Mouse (Mus musculus): Measurements from ENCODE around the gene Wnt11.
A peak's percentile ranks its signal among the peaks of the same experiment; 100 is the strongest.

Wnt11 gene

GRCm38 (mm10) chr7:98867053-98867793 lies 32.3 kb downstream of the Wnt11 start:
- no peak for DNase-seq (ENCODE audit: low read depth)

DNA sequence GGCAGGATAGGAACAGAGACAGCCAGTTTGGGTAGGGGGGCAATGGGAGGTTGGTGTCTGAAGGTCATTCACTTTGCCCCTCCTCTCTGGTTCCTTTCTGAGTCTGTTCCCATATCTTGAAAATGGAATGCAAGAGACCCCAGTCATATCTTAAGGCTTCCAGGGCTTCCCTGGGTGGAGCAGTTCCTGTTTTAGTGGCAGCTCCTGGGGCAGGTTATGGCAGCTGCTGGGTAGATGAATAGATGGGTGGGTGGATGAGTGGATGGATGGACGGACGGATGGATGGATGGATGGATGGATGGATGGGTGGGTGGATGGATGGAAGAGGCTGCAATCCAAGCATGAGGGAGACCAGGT lies 32.9 kb downstream of the Wnt11 start:
- no peak for DNase-seq (ENCODE audit: low read depth)

DNA sequence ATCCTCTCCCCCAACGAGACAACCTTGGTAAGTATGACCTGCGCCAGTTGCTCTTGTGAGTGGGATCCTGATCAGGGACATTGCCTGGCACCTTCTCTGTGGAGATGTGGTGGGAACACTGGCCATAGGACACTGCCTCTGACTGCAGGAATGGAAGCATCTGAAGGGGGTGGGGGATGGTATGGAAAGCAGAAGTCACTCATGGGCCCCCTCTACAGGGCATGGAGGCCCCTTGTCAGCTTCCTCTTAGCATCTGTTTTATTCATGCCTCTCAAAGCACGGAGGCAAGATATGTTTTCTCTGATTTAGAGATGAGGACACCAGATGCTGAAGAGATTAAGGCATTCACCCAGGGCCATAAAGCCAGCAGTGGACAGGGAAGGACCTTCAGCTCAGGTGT lies 34.2 kb downstream of the Wnt11 start:
- no peak for DNase-seq (ENCODE audit: low read depth)

- DNase-seq (ENCODE audit: low read depth) = no peak
These were observed 35.9 kb downstream of the Wnt11 start for GRCm38 (mm10) chr7:98870791-98871190.

GRCm38 (mm10) chr7:98871882-98872281 lies 37.0 kb downstream of the Wnt11 start:
- DNase-seq (ENCODE audit: low read depth) = no peak

GRCm38 (mm10) chr7:98873316-98873715 lies 38.4 kb downstream of the Wnt11 start:
- DNase-seq (ENCODE audit: low read depth) = no peak

DNA sequence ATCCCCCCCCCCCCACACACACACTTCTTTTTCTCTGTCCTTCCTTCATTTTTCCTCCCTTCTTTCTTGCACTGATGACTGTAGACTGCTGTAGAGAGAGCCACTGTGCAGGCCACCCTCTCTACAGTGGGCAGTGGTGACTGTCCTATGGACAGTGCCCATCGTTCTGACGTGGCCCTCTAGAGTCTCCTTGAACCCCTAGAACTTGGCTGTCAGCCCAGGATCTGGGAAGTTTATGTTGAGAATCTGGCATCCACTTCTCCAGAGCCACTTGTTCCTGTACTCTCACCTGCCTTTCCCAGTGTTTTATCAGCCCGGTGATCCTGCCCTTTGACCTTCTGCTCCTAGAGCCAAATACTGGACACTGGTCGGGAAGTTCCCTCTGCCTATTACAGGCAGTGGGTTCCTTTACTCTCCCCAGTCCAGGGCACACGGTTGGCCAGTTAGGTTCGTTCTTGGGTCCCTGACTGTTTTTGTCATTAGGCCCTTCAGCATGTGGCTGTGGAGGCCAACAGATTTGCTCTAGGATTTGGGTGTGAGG lies 39.6 kb downstream of the Wnt11 start:
- no peak for DNase-seq (ENCODE audit: low read depth)

GRCm38 (mm10) chr7:98875390-98875990 lies 40.6 kb downstream of the Wnt11 start:
- no peak for DNase-seq (ENCODE audit: low read depth)

DNA sequence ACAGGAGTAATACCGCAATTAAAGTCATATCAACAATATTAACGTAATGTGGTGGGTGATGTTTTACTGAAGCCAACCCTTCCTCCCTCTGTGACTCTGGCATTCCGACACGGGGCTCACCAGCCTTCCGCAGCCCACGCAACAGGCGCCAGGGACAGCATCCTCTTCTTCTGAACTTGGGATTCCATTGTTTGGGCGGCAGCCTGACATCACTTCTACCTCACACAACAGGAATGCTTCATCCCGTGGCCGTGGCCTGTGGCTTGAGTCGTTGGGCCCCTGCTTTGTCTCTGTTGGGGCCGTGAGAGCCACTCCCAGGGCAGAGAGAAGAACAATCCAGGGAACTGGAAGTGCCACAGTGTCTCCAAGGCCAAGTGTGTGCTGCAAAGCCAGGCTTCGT lies 41.2 kb downstream of the Wnt11 start:
- DNase-seq (ENCODE audit: low read depth) = no peak

GRCm38 (mm10) chr7:98879176-98879575 lies 44.3 kb downstream of the Wnt11 start:
- DNase-seq (ENCODE audit: low read depth) = no peak

DNA sequence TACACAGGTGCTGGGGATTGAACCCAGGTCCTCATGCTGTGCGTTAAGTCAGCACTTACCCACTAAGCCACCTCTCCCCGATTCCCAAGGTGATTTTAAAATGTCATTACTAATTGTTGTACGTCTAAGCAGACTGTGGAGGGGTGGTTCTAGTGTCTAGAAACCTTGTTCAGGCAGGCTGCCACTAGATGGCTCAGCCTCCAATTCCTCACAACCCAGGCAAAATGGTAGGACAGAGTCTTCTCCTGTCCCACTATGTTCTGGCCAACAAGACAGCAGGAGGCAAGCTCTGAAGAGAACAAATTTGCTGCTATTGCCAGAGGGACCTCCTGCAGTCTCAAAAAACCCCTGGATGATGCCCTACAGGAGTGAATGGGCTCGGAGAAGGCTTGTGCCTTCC lies 47.0 kb downstream of the Wnt11 start:
- no peak for DNase-seq (ENCODE audit: low read depth)

DNA sequence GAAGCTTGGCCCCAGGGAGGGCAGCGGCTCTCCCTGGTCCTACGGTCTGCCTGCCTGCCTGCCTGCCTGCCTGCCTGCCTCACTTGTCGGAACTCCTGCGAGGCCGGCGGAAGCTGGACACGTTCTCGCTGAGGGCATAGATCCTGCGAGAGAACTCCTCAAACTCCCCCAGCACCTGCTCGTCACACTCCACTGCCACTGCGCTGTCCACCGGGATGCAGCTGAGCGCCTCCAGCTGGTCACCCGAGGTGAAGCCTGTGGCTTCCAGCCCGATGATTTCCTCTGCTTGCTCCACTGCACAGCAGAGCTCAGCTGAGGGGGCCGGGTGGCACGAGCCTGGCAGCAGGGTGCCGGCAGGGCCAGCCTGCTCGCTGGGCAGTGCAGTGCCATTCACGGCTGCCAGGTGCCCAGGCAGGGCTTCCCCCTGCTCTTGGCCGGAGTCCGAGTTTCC lies 52.9 kb downstream of the Wnt11 start:
- DNase-seq (ENCODE audit: low read depth) = no peak

DNA sequence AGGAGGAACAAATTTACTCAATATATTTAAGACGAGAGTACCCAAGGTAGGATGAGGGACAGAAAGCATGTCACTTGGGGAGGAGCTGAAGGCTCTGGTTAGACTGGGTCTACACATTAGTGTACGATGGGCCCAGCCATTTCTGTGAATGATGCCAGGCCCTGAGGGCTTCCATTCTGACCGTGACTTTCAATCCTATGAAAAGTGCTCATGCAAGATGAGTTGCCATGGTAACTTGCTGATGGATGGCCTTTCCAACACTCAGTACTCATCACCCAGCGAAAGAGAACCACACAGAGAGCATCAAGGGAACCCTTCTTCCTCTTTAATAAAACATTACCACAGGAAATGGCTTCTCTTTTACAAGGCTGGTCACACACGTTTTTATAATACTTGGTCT lies 53.9 kb downstream of the Wnt11 start:
- no peak for DNase-seq (ENCODE audit: low read depth)

DNA sequence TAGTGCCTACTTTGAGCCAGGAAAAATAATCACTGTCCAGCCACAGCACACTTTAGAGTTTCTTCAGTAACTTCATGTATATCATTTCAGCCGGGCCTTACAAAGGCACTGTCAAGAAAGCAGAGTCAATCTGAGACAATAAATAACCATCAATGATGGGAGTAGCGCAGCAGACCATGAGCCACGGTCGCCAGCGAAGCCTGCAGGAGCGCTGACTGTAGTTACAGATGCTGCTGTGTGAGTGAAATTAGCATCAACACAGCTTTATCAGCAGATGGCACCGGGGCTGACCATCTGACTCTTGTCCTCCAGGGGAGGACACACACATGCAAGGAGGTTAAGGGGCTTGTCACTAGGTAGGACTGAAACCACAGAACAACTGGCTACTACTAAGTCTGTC lies 54.3 kb downstream of the Wnt11 start:
- DNase-seq (ENCODE audit: low read depth) = no peak

DNA sequence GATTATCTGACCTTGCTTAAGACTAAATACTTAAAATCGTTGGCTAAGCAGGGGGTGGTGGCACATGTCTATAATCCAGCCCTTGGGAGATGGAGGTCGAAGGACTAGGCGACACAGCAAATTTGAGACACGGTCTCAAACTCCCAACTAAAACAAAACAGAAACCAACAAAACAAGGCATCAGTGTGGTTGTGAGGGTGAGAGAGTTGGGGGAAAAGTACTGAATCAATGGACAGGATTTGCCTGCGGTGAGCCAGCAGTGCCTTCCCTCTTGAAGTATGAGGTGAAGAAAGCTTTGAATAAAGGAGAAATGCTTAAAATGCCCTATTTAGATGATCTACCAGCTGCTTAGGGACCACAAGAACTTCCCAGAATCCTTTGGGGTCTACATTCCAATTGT lies 58.2 kb downstream of the Wnt11 start:
- no peak for DNase-seq (ENCODE audit: low read depth)

DNA sequence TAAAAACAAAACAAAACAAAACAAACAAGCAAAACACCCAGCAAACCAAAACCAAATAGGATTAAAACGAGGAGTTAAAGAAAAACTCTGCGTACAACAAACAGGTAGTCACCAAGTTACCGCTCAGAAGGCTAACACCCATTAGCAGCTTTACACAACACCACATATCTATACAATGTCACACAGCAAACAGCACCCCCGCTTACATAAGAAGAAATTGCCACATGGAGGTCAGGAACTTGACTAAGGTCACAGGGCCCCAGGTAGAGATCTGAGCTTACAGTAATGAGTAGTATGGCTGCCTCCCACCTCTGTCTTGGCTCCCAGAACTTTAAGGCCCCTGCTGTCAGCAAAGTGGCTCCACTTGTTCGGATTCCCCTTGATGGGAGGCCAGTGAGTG lies 59.4 kb downstream of the Wnt11 start:
- no peak for DNase-seq (ENCODE audit: low read depth)

DNA sequence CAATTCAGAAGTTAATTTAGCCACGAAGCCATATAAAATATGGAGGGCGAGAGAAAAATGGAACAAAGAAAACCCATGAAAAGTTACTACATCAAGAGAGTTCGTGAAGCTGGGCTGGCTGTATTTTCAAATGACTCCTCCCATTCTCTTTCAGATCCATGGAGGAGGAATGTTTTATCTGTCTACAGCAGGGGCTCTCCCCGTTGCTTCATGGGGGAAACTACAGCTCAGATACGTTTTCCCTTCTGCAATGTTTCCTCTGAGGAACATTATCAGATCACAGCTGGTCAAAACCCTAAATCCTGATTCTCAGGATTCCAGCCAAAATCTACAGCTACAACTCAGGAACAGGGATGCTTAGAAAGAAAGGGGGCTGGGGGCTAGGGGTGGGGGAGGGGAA lies 59.9 kb downstream of the Wnt11 start:
- no peak for DNase-seq (ENCODE audit: low read depth)

DNA sequence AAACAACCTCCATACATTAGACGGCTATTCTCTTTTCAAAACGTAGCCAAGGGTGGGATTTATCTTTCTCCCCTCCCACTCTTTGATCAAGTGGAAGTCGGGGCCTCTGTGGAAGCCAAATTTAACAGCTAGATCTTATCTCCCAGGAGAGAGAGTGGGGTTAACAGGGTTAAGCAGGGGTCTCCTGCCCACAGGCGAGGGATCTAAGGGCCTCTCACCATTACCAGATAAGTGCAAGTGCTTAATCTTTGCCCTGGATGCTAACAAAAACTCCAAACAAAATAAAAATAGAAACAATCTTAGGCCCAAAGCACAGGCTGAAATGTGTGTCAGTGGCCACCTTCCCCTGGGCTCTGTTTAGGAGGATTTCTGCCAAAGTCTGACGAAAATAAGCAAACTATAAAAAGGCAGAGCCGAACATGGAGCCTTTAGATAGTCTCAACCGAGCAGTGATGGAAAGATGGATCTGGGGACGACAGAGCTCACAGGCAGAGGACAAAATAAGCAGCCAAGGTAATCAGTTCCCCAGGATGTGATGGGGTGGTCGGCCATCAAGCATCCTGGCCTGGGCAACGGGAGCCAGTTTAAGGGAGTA lies 60.7 kb downstream of the Wnt11 start:
- no peak for DNase-seq (ENCODE audit: low read depth)

- DNase-seq (ENCODE audit: low read depth) = no peak
These were observed 62.4 kb downstream of the Wnt11 start for GRCm38 (mm10) chr7:98897323-98897722.

- DNase-seq (ENCODE audit: low read depth) = no peak
These were observed 64.9 kb downstream of the Wnt11 start for GRCm38 (mm10) chr7:98899815-98900214.

DNA sequence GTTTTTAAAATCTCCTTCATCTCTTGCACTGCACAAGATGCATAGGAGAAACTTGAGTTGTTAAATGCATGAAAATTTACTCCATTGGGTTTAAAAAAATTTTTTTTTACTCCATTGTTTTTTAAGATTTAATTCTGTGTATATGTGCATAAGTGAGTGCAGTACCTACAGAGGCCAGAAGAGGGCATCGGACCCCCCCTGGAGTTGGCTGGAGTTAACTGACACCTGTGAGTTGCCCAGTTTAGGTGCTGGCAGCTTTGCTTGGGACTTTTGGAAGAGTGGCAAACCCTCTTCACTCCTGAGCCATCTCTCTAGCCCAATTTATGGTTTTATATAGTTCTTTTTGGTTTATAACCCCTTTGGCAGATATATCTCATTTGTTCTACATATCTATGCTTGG lies 66.2 kb downstream of the Wnt11 start:
- DNase-seq (ENCODE audit: low read depth) = peak; percentile 47

DNA sequence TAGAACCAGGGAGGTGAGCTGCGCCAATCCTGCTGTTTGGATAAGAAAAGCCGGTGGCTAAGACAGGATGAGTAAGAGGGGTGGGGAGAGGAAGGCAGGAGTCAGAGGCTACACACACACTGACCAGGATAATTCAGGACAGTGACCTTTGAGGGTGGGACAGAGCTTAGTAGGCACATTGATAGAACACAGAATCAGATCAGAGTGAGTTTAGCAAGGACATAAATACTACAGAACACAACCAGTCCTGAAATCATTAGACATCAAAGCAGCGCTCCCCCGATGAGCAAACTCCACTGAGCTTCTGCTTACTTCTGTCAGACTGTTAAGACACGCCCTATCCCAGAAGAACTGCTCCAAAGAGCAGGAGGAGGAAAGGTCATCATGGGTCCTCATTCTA lies 69.0 kb downstream of the Wnt11 start:
- no peak for DNase-seq (ENCODE audit: low read depth)

Measured in induced T-regulatory cell, adult 2 months (primary cell).